Mouse (Mus musculus): ENCODE data around the gene Eea1. TPM values are rescaled to one million over a fixed set of nuclear protein-coding genes. Genes with fewer than 3 reads are reported as not detected.

The Eea1 gene
- polyA plus RNA-seq, 1 experiment from 2014 or later, result 18.9 TPM

DNA sequence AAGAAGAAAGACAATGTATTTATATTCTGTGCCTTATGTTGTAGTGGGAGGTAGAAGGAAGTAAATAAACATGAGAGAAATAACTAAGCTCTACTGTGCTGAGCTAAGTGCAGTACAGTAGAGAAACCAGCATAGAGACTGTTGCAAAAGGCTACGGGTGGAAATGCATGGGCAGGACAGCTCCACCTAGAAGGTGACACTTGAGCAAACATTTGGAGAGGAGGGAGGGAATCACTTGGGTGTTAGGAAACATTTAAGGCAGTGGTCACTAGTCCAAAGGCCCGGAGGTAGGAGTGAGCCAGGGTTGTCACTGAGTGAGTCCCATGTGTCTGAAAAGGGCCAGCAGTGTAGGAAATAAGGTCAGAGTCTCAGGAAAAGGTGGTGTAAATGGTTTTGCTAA lies 77.0 kb downstream of the Eea1 start:
- Histone ChIP-seq H3K27ac (replicated peaks) (no peak overlapping the region), H3K4me2 (replicated peaks) (no peak overlapping the region), H3K9ac (replicated peaks) (no peak overlapping the region), H3K36me3 (peaks cover 11% of the 10 kb centered on the region; the same call in 1 of the 2 replicates), H3K4me1 (no peaks in the 10 kb centered on the region), H3K9me3 (no peaks in the 10 kb centered on the region), H3K27me3 (no peaks in the 10 kb centered on the region), H3K4me3 (no peak overlapping the region)
- ATAC-seq (ENCODE audit: low FRiP score, low read depth), result no peak
- WGBS, result 88% methylated on average over 2 of the region's 2 CpGs

DNA sequence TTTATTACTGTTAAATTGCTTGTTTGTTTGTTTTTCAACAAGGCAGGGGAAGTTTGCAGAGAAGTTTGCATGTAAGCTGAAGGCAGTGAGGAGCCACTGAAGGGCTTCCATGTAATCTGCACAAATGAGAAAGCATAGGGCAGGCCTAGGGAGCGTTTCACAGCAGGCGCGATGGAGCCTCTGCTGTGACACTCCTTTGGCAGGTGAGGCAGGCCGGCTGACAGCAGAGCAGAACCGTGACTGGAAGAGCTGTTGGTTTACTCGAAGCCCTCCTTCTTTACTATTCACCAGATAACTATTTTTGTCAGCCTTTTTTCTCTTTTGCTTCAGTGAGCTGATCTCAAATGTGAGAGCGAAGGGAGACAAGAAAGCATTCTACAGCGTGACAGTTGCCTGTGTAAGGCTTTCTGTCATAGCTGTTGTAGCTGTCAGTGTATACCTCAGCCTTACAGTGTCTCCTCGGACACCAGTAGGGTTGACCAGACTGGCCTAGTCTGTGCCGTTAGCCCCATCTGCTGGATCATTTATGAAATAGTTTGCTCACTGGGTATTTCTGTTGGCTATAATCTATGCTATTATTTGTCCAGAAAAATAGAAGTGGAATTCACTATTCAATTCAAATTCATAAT lies 93.0 kb downstream of the Eea1 start:
- Histone ChIP-seq H3K4me3 (no peak overlapping the region), H3K36me3 (peaks cover 3% of the 10 kb centered on the region; the same call in 1 of the 2 replicates), H3K4me1 (no peaks in the 10 kb centered on the region), H3K27me3 (no peaks in the 10 kb centered on the region), H3K9me3 (no peaks in the 10 kb centered on the region), H3K27ac (replicated peaks) (no peak overlapping the region), H3K4me2 (replicated peaks) (no peak overlapping the region), H3K9ac (replicated peaks) (no peak overlapping the region)
- 49% methylated on average over 10 of the region's 10 CpGs for WGBS
- ATAC-seq (ENCODE audit: low FRiP score, low read depth), result peak; percentile 80

DNA sequence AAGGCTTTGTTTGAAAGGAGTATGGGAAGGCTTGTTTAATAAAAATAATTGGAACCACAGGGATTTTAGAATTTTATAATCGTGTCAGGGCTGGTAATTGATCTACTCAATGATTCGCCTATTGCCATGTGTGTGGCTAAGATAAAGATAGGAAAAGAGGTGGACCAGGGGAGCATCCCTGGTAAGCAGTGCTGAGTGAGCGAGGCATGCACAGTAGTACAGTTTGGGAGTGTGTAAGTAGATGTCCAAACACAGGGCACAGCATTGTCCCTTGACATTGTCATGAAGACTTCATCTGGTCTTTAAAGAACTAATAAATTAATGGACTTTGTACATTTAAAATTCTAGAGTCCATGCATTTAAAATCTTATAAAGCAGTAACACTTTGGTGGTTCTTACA lies 93.7 kb downstream of the Eea1 start:
- Histone ChIP-seq H3K9me3 (no peaks in the 10 kb centered on the region), H3K4me3 (no peak overlapping the region), H3K36me3 (peaks cover 9% of the 10 kb centered on the region; the same call in 1 of the 2 replicates), H3K9ac (replicated peaks) (no peak overlapping the region), H3K4me1 (no peaks in the 10 kb centered on the region), H3K27me3 (no peaks in the 10 kb centered on the region), H3K4me2 (replicated peaks) (no peak overlapping the region), H3K27ac (replicated peaks) (no peak overlapping the region)
- ATAC-seq (ENCODE audit: low FRiP score, low read depth), result no peak
- 81% methylated on average over 3 of the region's 3 CpGs for WGBS

DNA sequence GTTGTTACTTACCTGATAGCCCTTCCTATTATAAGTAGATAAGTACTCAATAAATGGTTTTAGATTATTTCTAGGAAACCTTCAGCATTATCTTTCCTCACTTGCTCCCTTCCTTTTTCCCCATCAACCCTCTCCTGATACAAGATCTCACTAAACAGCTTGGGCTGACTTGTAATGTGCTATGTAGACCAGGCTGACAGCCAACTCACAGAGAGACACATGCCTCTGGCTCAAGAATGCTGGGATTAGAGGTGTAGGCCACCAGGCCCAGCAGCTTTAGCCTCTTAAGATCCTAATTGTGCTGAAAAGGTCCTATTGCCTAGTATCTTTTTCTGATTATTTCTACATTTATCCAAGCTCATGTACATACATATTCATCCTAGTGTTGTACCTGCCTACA lies 95.5 kb downstream of the Eea1 start:
- no peak overlapping the region for H3K27ac ChIP-seq (replicated peaks)
- H3K27me3 ChIP-seq, result no peaks in the 10 kb centered on the region
- H3K9me3 ChIP-seq, result no peaks in the 10 kb centered on the region
- H3K4me3 ChIP-seq, result no peak overlapping the region
- H3K36me3 ChIP-seq, result peaks cover 19% of the 10 kb centered on the region; the same call in 1 of the 2 replicates
- no peak overlapping the region for H3K4me2 ChIP-seq (replicated peaks)
- no peak for ATAC-seq (ENCODE audit: low FRiP score, low read depth)
- H3K4me1 ChIP-seq, result no peaks in the 10 kb centered on the region
- no peak overlapping the region for H3K9ac ChIP-seq (replicated peaks)

DNA sequence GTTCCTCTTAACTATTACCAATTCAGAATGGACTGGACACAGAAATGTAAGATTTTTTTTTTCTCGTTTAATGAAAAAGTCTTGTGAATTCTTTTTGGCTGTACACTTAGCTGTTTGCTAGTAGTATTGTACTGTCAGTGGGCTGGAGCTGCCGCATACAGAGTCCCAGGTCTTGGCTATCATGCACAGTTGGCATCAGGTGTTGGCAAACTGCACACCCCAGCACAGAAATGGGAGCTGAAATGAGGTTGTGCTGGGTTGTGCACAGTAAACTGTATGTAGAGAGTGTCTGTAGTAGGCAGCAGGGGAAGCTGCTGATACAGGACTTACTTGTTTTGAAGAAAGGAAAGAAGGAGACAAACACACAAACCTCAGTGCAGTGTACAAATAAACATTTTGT lies 103.8 kb downstream of the Eea1 start:
- no peak for ATAC-seq (ENCODE audit: low FRiP score, low read depth)
- H3K9ac ChIP-seq (replicated peaks), result no peak overlapping the region

DNA sequence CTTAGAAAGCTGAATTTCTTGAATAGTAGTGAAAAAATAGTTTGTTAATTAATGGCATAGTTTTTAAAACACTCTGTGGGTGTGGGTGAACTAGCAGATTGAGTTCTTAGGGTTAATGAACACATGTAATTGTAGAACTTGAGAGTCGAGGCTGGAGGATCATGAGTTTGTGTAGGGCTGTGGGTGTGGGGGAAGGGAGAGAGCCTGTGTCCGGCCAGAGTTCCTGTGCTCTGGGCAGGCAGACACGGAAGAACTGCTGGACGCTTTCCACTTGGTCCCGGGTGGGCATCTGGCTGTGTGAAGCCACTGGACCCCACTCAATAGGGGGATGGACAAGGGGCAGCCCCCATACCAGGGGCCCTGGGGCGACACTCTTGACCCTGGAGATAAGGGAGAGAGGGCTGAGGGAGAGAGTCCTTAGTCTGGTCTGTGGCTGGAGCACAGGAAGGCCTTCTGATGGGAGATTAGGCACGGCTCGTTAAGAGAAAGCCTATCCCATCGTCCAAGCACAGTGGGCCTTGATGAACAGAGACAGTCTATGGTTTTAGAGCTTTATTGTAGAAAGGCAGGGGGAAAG lies 107.6 kb downstream of the Eea1 start:
- Histone ChIP-seq H3K27ac (replicated peaks) (no peak overlapping the region), H3K4me2 (replicated peaks) (no peak overlapping the region), H3K9me3 (no peaks in the 10 kb centered on the region), H3K27me3 (no peaks in the 10 kb centered on the region), H3K9ac (replicated peaks) (no peak overlapping the region), H3K4me3 (no peak overlapping the region), H3K36me3 (no peaks in the 10 kb centered on the region), H3K4me1 (no peaks in the 10 kb centered on the region)
- no peak for ATAC-seq (ENCODE audit: low FRiP score, low read depth)
- 27% methylated on average over 9 of the region's 9 CpGs for WGBS

More for the DNA sequence above, 103.8 kb downstream of the Eea1 start:
- no peak overlapping the region for H3K27ac ChIP-seq (replicated peaks)
- WGBS, result 94% methylated on average over 2 of the region's 2 CpGs
- no peak overlapping the region for H3K4me2 ChIP-seq (replicated peaks)
- no peaks in the 10 kb centered on the region for H3K4me1 ChIP-seq
- peaks cover 9% of the 10 kb centered on the region; the same call in 1 of the 2 replicates for H3K36me3 ChIP-seq
- no peaks in the 10 kb centered on the region for H3K27me3 ChIP-seq
- no peaks in the 10 kb centered on the region for H3K9me3 ChIP-seq
- H3K4me3 ChIP-seq, result no peak overlapping the region

DNA sequence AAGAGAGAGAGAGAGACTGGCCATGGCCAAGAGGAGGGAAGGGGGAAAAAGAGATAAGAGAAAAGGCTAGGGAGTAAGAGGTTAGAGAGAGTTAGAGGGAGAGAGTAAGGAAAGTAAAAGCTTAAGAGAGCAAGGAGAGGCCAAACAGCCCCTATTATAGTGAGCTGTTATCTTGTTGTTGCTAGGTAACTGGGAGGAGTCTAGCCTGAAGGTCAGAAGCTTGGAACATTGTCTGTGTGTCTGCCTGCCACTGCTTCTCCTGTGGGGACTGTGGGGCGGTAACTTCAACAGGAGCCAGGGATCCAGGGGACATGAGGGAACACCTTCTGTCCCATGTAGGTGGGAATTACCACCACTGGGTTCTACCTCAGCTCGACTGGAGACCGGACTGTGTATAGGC lies 108.1 kb downstream of the Eea1 start:
- WGBS, result 81% methylated on average over 3 of the region's 3 CpGs
- no peaks in the 10 kb centered on the region for H3K9me3 ChIP-seq
- H3K4me2 ChIP-seq (replicated peaks), result no peak overlapping the region
- H3K9ac ChIP-seq (replicated peaks), result no peak overlapping the region
- H3K36me3 ChIP-seq, result no peaks in the 10 kb centered on the region
- no peaks in the 10 kb centered on the region for H3K27me3 ChIP-seq
- ATAC-seq (ENCODE audit: low FRiP score, low read depth), result no peak
- H3K4me1 ChIP-seq, result no peaks in the 10 kb centered on the region
- H3K4me3 ChIP-seq, result no peak overlapping the region
- no peak overlapping the region for H3K27ac ChIP-seq (replicated peaks)

DNA sequence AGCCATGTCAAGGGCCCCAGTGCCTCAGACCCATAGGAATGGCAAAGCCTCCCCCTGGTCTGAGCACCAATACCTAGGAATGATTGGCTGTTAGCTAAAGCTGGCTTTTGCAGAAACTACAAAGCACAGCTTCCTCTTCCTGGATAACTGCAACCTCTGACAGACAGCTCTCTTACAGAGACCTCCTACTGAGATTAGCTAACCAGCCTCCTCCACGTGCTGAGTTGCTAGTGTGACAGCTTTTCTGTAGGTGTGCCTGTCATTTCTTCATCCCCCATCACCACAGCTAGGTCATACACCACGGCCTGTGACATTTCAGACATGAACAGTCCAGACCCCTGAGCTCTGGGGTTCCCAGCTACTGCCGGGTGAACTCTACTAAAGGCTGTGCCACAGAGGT lies 126.9 kb downstream of the Eea1 start:
- WGBS, result 43% methylated on average over 3 of the region's 3 CpGs
- Histone ChIP-seq H3K36me3 (no peaks in the 10 kb centered on the region), H3K27me3 (no peaks in the 10 kb centered on the region), H3K4me2 (replicated peaks) (no peak overlapping the region), H3K4me1 (no peaks in the 10 kb centered on the region), H3K27ac (replicated peaks) (no peak overlapping the region), H3K4me3 (no peak overlapping the region), H3K9ac (replicated peaks) (no peak overlapping the region), H3K9me3 (no peaks in the 10 kb centered on the region)
- ATAC-seq (ENCODE audit: low FRiP score, low read depth), result no peak

DNA sequence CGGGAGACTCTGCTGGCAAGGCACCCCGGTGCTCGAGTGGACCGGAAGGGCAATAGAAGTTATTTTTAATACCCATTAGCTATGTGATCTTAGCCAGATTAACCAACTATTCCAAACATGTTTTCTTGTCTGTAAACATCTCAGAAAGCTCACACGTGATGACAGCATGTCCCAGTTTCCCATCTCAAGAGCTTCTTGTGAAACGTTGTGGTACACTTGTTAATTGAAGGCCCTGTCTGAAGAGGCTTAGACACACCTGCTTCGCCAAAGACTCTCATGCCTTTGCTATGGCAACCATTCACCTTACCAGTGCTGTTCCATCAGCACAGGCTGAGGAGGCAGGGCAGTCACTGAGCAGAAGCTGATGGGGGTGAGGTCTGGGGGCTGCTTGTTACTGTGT lies 133.9 kb downstream of the Eea1 start:
- WGBS, result 89% methylated on average over 7 of the region's 7 CpGs
- ATAC-seq (ENCODE audit: low FRiP score, low read depth), result no peak
- Histone ChIP-seq H3K36me3 (no peaks in the 10 kb centered on the region), H3K4me3 (no peak overlapping the region), H3K27me3 (no peaks in the 10 kb centered on the region), H3K4me1 (peaks cover 7% of the 10 kb centered on the region), H3K27ac (replicated peaks) (no peak overlapping the region), H3K9me3 (no peaks in the 10 kb centered on the region), H3K4me2 (replicated peaks) (no peak overlapping the region), H3K9ac (replicated peaks) (no peak overlapping the region)

DNA sequence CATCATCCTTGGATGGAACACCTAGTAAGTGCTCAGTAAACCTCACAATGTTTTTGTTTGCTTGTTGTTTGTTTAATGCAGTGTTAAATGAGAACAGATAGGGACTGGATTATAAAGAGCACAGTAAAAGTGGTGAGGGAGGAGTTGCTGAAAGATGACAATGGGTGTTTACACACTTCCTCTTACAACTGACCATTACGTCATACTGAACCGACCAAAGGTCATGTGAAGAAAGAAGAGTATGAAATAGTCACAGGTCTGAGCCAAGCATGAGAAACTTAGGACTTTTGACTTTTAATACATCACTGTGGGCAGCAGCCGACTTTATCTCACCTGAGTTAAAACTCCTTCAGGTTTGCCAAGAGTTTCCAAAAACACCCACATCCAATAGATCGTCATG lies 135.0 kb downstream of the Eea1 start:
- Histone ChIP-seq H3K27ac (replicated peaks) (no peak overlapping the region), H3K27me3 (no peaks in the 10 kb centered on the region), H3K36me3 (no peaks in the 10 kb centered on the region), H3K4me1 (peaks cover 7% of the 10 kb centered on the region), H3K9ac (replicated peaks) (no peak overlapping the region), H3K4me2 (replicated peaks) (no peak overlapping the region), H3K4me3 (no peak overlapping the region), H3K9me3 (no peaks in the 10 kb centered on the region)
- no peak for ATAC-seq (ENCODE audit: low FRiP score, low read depth)
- WGBS, result 81% methylated on average over 4 of the region's 4 CpGs

DNA sequence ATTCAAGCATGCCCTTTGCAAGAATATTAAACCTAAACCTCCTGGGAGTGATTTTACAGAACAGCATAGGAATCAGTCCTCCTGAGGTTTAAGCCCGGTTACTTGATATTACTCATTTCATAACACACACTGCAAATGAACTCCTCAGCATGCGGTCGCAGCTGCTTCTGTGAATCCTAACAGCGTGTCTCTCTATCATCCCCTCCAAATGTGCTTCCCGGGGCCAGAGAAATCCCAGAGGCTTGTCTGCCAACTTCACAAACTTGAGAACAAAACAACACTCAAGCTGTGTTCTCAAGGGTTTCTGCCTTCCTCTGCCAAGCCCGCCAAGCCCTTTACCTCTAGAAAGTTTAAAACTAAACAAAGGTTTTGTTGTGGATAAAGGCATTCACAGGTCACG lies 135.4 kb downstream of the Eea1 start:
- Histone ChIP-seq H3K27me3 (no peaks in the 10 kb centered on the region), H3K9me3 (no peaks in the 10 kb centered on the region), H3K36me3 (no peaks in the 10 kb centered on the region), H3K4me3 (no peak overlapping the region), H3K9ac (replicated peaks) (no peak overlapping the region), H3K4me1 (peaks cover 7% of the 10 kb centered on the region), H3K4me2 (replicated peaks) (no peak overlapping the region), H3K27ac (replicated peaks) (no peak overlapping the region)
- WGBS, result 23% methylated on average over 7 of the region's 7 CpGs
- no peak for ATAC-seq (ENCODE audit: low FRiP score, low read depth)

DNA sequence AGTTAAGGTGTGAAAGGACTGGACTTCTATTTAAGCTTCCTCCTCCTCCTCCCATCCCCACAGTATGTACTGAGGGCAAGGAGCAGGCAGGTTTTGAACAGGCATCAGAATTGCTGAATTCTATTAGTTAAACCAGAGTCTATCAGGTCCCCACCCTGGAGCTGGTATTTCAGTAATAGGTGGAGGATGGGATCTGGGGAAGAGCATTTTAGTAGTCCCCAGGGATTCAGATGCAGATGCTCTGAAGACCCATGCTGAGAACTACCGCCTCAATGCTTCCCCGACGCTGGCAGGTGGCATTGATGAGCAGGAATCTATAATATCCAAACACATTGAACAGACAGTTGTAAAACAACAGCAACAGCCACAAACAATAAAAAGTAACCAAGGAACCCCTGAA lies 136.0 kb downstream of the Eea1 start:
- Histone ChIP-seq H3K9ac (replicated peaks) (no peak overlapping the region), H3K27ac (replicated peaks) (no peak overlapping the region)
- ATAC-seq (ENCODE audit: low FRiP score, low read depth), result no peak

More for the DNA sequence above, 136.0 kb downstream of the Eea1 start:
- Histone ChIP-seq H3K4me3 (no peak overlapping the region), H3K4me2 (replicated peaks) (no peak overlapping the region), H3K4me1 (peaks cover 7% of the 10 kb centered on the region), H3K27me3 (no peaks in the 10 kb centered on the region), H3K9me3 (no peaks in the 10 kb centered on the region), H3K36me3 (no peaks in the 10 kb centered on the region)
- 65% methylated on average over 3 of the region's 3 CpGs for WGBS
